Mouse (Mus musculus): ENCODE measurements around the gene Pde4d. TPM values are rescaled to one million over a fixed set of nuclear protein-coding genes. Genes with fewer than 3 reads are reported as not detected.
"Not testable (repeated sequence)": the region's sequence is repeated elsewhere in the genome, so short reads cannot be mapped to it uniquely, and the experiment has no call there.

Gene Pde4d
- polyA plus RNA-seq, 1 experiment from 2014 or later: 27.9 TPM

GRCm38 (mm10) chr13:109899442-109900428 lies 1450.0 kb downstream of the Pde4d start:
- Histone ChIP-seq H3K27ac (ENCODE audit: low read length) (no peak overlapping the region), H3K4me2 (ENCODE audit: low read depth, low read length) (no peak overlapping the region), H3K4me3 (ENCODE audit: low read length) (no peak overlapping the region), H3K27me3 (ENCODE audit: control insufficient read depth, insufficient read depth, low read length) (no peaks in the 10 kb centered on the region), H3K9me3 (replicated peaks; ENCODE audit: control insufficient read depth, low read length) (no peaks in the 10 kb centered on the region), H3K9ac (ENCODE audit: low read length) (no peak overlapping the region), H3K36me3 (ENCODE audit: control insufficient read depth, insufficient read depth) (no peaks in the 10 kb centered on the region), H3K4me1 (ENCODE audit: control insufficient read depth, insufficient read depth, low read length) (peaks cover 10% of the 10 kb centered on the region)
- WGBS: 66% methylated on average over 14 of the region's 14 CpGs
- no peak for ATAC-seq (replicated peaks; ENCODE audit: extremely low read depth, insufficient read depth, low FRiP score)

- no peaks in the 10 kb centered on the region for H3K27me3 ChIP-seq (ENCODE audit: control insufficient read depth, insufficient read depth, low read length)
- peak overlapping the region; percentile 72 for H3K4me3 ChIP-seq (ENCODE audit: low read length)
- H3K4me1 ChIP-seq (ENCODE audit: control insufficient read depth, insufficient read depth, low read length): peaks cover 17% of the 10 kb centered on the region
- WGBS: 53% methylated on average over 5 of the region's 5 CpGs
- peak overlapping the region; percentile 89 for H3K4me2 ChIP-seq (ENCODE audit: low read depth, low read length)
- peak overlapping the region; percentile 38; the same call in 1 of the 2 replicates for H3K27ac ChIP-seq (ENCODE audit: low read length)
- no peak overlapping the region; the same call in 1 of the 2 replicates for H3K9ac ChIP-seq (ENCODE audit: low read length)
- no peaks in the 10 kb centered on the region for H3K36me3 ChIP-seq (ENCODE audit: control insufficient read depth, insufficient read depth)
- no peaks in the 10 kb centered on the region for H3K9me3 ChIP-seq (replicated peaks; ENCODE audit: control insufficient read depth, low read length)
- no peak for ATAC-seq (replicated peaks; ENCODE audit: extremely low read depth, insufficient read depth, low FRiP score)
Measured at GRCm38 (mm10) chr13:109901811-109902210, 1452.1 kb downstream of the Pde4d start.

- peak overlapping the region; percentile 72 for H3K27ac ChIP-seq (ENCODE audit: low read length)
- peak; percentile 77 for ATAC-seq (replicated peaks; ENCODE audit: extremely low read depth, insufficient read depth, low FRiP score)
- H3K9me3 ChIP-seq (replicated peaks; ENCODE audit: control insufficient read depth, low read length); H3K27me3 ChIP-seq (ENCODE audit: control insufficient read depth, insufficient read depth, low read length); H3K36me3 ChIP-seq (ENCODE audit: control insufficient read depth, insufficient read depth): not testable (repeated sequence)
- H3K9ac ChIP-seq (ENCODE audit: low read length): peak overlapping the region; percentile 93
- 0% methylated on average over 28 of the region's 28 CpGs for WGBS
- H3K4me2 ChIP-seq (ENCODE audit: low read depth, low read length): peak overlapping the region; percentile 89
- H3K4me1 ChIP-seq (ENCODE audit: control insufficient read depth, insufficient read depth, low read length): peaks cover 23% of the 10 kb centered on the region
- peak overlapping the region; percentile 72 for H3K4me3 ChIP-seq (ENCODE audit: low read length)
Measured at GRCm38 (mm10) chr13:109902460-109902854, 1452.7 kb downstream of the Pde4d start.

GRCm38 (mm10) chr13:109902855-109903763 lies 1453.4 kb downstream of the Pde4d start:
- Histone ChIP-seq H3K27ac (ENCODE audit: low read length) (peak overlapping the region; percentile 72), H3K27me3 (ENCODE audit: control insufficient read depth, insufficient read depth, low read length) (no peaks in the 10 kb centered on the region), H3K4me1 (ENCODE audit: control insufficient read depth, insufficient read depth, low read length) (peaks cover 24% of the 10 kb centered on the region), H3K4me2 (ENCODE audit: low read depth, low read length) (peak overlapping the region; percentile 89), H3K36me3 (ENCODE audit: control insufficient read depth, insufficient read depth) (no peaks in the 10 kb centered on the region), H3K4me3 (ENCODE audit: low read length) (peak overlapping the region; percentile 72), H3K9me3 (replicated peaks; ENCODE audit: control insufficient read depth, low read length) (no peaks in the 10 kb centered on the region), H3K9ac (ENCODE audit: low read length) (peak overlapping the region; percentile 93)
- under 1% methylated on average over 89 of the region's 91 CpGs for WGBS
- peak; percentile 87 for ATAC-seq (replicated peaks; ENCODE audit: extremely low read depth, insufficient read depth, low FRiP score)

GRCm38 (mm10) chr13:109903764-109904510 lies 1454.2 kb downstream of the Pde4d start:
- WGBS: 24% methylated on average over 14 of the region's 14 CpGs
- no peak for ATAC-seq (replicated peaks; ENCODE audit: extremely low read depth, insufficient read depth, low FRiP score)

GRCm38 (mm10) chr13:109906342-109906888 lies 1456.7 kb downstream of the Pde4d start:
- ATAC-seq (replicated peaks; ENCODE audit: extremely low read depth, insufficient read depth, low FRiP score): no peak
- no peak overlapping the region for H3K9ac ChIP-seq (ENCODE audit: low read length)
- no peaks in the 10 kb centered on the region for H3K36me3 ChIP-seq (ENCODE audit: control insufficient read depth, insufficient read depth)
- WGBS: 86% methylated on average over 4 of the region's 4 CpGs
- H3K4me3 ChIP-seq (ENCODE audit: low read length): no peak overlapping the region
- no peaks in the 10 kb centered on the region for H3K9me3 ChIP-seq (replicated peaks; ENCODE audit: control insufficient read depth, low read length)
- peaks cover 30% of the 10 kb centered on the region for H3K4me1 ChIP-seq (ENCODE audit: control insufficient read depth, insufficient read depth, low read length)
- no peaks in the 10 kb centered on the region for H3K27me3 ChIP-seq (ENCODE audit: control insufficient read depth, insufficient read depth, low read length)
- no peak overlapping the region for H3K4me2 ChIP-seq (ENCODE audit: low read depth, low read length)
- H3K27ac ChIP-seq (ENCODE audit: low read length): no peak overlapping the region

More at GRCm38 (mm10) chr13:109903764-109904510, 1454.2 kb downstream of the Pde4d start:
- H3K4me1 ChIP-seq (ENCODE audit: control insufficient read depth, insufficient read depth, low read length): peaks cover 24% of the 10 kb centered on the region
- H3K27ac ChIP-seq (ENCODE audit: low read length): peak overlapping the region; percentile 72
- H3K9me3 ChIP-seq (replicated peaks; ENCODE audit: control insufficient read depth, low read length): no peaks in the 10 kb centered on the region
- H3K4me3 ChIP-seq (ENCODE audit: low read length): peak overlapping the region; percentile 72
- H3K27me3 ChIP-seq (ENCODE audit: control insufficient read depth, insufficient read depth, low read length): no peaks in the 10 kb centered on the region
- no peaks in the 10 kb centered on the region for H3K36me3 ChIP-seq (ENCODE audit: control insufficient read depth, insufficient read depth)
- peak overlapping the region; percentile 93 for H3K9ac ChIP-seq (ENCODE audit: low read length)
- H3K4me2 ChIP-seq (ENCODE audit: low read depth, low read length): peak overlapping the region; percentile 89

- Histone ChIP-seq H3K4me3 (ENCODE audit: low read length) (no peak overlapping the region), H3K9me3 (replicated peaks; ENCODE audit: control insufficient read depth, low read length) (no peaks in the 10 kb centered on the region), H3K4me1 (ENCODE audit: control insufficient read depth, insufficient read depth, low read length) (peaks cover 35% of the 10 kb centered on the region), H3K27me3 (ENCODE audit: control insufficient read depth, insufficient read depth, low read length) (no peaks in the 10 kb centered on the region), H3K36me3 (ENCODE audit: control insufficient read depth, insufficient read depth) (no peaks in the 10 kb centered on the region), H3K27ac (ENCODE audit: low read length) (no peak overlapping the region), H3K4me2 (ENCODE audit: low read depth, low read length) (no peak overlapping the region), H3K9ac (ENCODE audit: low read length) (no peak overlapping the region)
- ATAC-seq (replicated peaks; ENCODE audit: extremely low read depth, insufficient read depth, low FRiP score): no peak
- WGBS: 23% methylated on average over 9 of the region's 9 CpGs
Measured at GRCm38 (mm10) chr13:109907634-109908033, 1457.9 kb downstream of the Pde4d start.

GRCm38 (mm10) chr13:109908386-109908785 lies 1458.6 kb downstream of the Pde4d start:
- no peak overlapping the region for H3K27ac ChIP-seq (ENCODE audit: low read length)
- H3K4me3 ChIP-seq (ENCODE audit: low read length): no peak overlapping the region
- peaks cover 34% of the 10 kb centered on the region for H3K4me1 ChIP-seq (ENCODE audit: control insufficient read depth, insufficient read depth, low read length)
- H3K4me2 ChIP-seq (ENCODE audit: low read depth, low read length): no peak overlapping the region
- no peaks in the 10 kb centered on the region for H3K27me3 ChIP-seq (ENCODE audit: control insufficient read depth, insufficient read depth, low read length)
- H3K9me3 ChIP-seq (replicated peaks; ENCODE audit: control insufficient read depth, low read length): no peaks in the 10 kb centered on the region
- WGBS: 85% methylated on average over 3 of the region's 3 CpGs
- no peak for ATAC-seq (replicated peaks; ENCODE audit: extremely low read depth, insufficient read depth, low FRiP score)
- H3K36me3 ChIP-seq (ENCODE audit: control insufficient read depth, insufficient read depth): no peaks in the 10 kb centered on the region
- H3K9ac ChIP-seq (ENCODE audit: low read length): no peak overlapping the region
